Mouse (Mus musculus) lung, adult 2 months (tissue): ENCODE measurements at regions not wholly inside any gene's neighbourhood (a gene's known extent, or its start where the extent isn't known, plus 50 kb on each side); places are given as distances from the start of the nearest gene placed in this dataset.

Source experiments
- CTCF ChIP-seq: fragments of 200-500 bp; IDR thresholded peaks from 2 replicates; pipeline ENCODE4 v1.5.1; 2011; ENCODE audit warnings: mild to moderate bottlenecking, low read length, control low read depth; ENCODE audit not compliant: insufficient read depth
- POLR2A ChIP-seq: fragments of 200-500 bp; IDR thresholded peaks from 2 replicates; pipeline ENCODE4 v1.6.1; 2011; ENCODE audit warnings: low read depth, mild to moderate bottlenecking, control low read depth, low read length, borderline replicate concordance; ENCODE audit errors: extremely low read depth

DNA sequence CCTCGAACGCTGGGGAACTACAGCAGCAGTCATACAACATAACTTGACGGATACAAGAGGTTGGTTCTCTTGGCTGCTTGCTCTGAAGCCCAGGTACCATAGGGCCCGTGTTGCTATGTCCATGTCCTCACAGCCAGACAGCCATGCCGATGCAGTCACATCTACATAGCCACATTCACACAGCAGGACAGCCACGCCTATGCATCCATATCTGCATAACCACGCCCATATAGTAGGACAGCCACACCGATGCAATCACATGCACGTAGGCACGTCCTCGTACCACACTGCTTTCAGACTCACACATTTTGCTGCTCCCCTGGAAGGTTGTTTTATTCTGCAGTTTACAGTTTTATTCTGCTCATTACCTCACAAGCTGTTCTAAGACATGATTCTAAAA, 122.6 kb downstream of the Fam173b start:
- TF ChIP-seq CTCF: no peak
- no peak for TF ChIP-seq POLR2A
